Mouse (Mus musculus) stomach, postnatal 0 days (tissue): ENCODE results near the gene Gpr83.

Experiments used
- CTCF ChIP-seq: IDR thresholded peaks from 2 replicates; pipeline ENCODE4 v1.5.1; 2016; ENCODE audit warnings: antibody characterized with exemption, low read depth, mild to moderate bottlenecking, moderate library complexity
- EP300 ChIP-seq: optimal IDR thresholded peaks from 2 replicates; pipeline ENCODE3; 2016; ENCODE audit warnings: antibody characterized with exemption

DNA sequence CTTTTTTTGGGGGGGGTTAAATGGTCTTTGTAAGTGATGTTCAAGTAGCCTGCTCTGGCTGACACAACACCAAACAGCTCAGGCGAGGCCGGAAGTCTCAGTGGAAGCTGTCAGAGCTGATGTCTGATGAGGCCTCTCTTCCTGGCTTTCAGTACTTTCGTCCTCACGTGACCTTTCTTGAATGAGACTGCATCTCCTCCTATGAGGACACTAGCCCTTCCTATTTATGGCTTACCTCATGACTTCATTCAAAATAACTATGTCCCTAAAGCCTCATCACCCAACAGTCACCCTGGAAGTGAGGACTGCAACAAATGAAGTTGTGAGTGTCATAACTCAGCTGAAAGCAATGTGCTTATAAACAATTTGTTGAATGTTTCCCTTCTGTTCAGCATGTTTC, 24.6 kb downstream of the Gpr83 start:
- no peak for TF ChIP-seq CTCF
- no peak for TF ChIP-seq EP300
